In genomic region chr11:6120001-6120400, GRCm38 (mm10) we compare ENCODE assay signal across 22 mouse cellular contexts. TPM values are rescaled to one million over a fixed set of nuclear protein-coding genes. Genes with fewer than 3 reads are reported as not detected.
DNase-seq lines count a peak whose midpoint lies in the region; ATAC-seq and TF ChIP-seq lines count a peak whose summit lies in the region.
"Had no signal": no experiment of that assay in that cellular context is flagged by ENCODE, and none has a peak within 500 bp of the region (broad histone marks: within the 10 kb centered on the region; RNA-seq: fewer than 3 reads in every experiment).

No protein-coding gene starts in this region.

- TF ChIP-seq CTCF in hindbrain, postnatal 0 days (IDR thresholded peaks at IDR 0.05; ENCODE audit: low read depth) = no peak

- no peak overlapping the region for H3K4me2 ChIP-seq in hindbrain, postnatal 0 days (ENCODE audit: low read depth, low read length)
- H3K4me2 ChIP-seq in hindbrain, embryonic 11.5 days (replicated peaks; ENCODE audit: low read depth, low read length) = no peak overlapping the region
- H3K4me2 ChIP-seq: embryonic facial prominence, embryonic 12.5 days; embryonic facial prominence, embryonic 15.5 days; heart, embryonic 11.5 days; hindbrain, embryonic 13.5 days had no signal

- DNase-seq in cerebellum, adult 11 months = peak; percentile 37
- no peak for DNase-seq in cerebellum, postnatal 36 days
- DNase-seq in cerebellum, adult 9-10 months = peak; percentile 72
- no peak for DNase-seq in cerebellum, postnatal 4 days (ENCODE audit: low spot score in 2 of 2)
- no peak for DNase-seq in hindbrain, postnatal 0 days (ENCODE audit: low spot score)
- DNase-seq in hindbrain, embryonic 11.5 days (ENCODE audit: low spot score) = no peak
- DNase-seq in brain, adult 2 months (ENCODE audit: low read depth, low spot score) = peak; percentile 50
- DNase-seq in kidney, postnatal 4 days = no peak
- DNase-seq: adrenal gland, adult 8-10 months; gastrocnemius, postnatal 14 days; heart, adult 11 months; kidney, adult 18-20 months had no signal

- 79% methylated on average over 6 of the region's 6 CpGs for WGBS in hindbrain, postnatal 0 days
- 91% methylated on average over 6 of the region's 6 CpGs for WGBS in hindbrain, embryonic 11.5 days

- no peaks in the 10 kb centered on the region; the same call in 1 of the 2 replicates for H3K36me3 ChIP-seq in hindbrain, postnatal 0 days (ENCODE audit: insufficient read depth, low read length)
- no peaks in the 10 kb centered on the region for H3K36me3 ChIP-seq in hindbrain, embryonic 11.5 days (ENCODE audit: control insufficient read depth, insufficient read depth, low read length)

- no peak overlapping the region for H3K4me3 ChIP-seq in hindbrain, postnatal 0 days (ENCODE audit: low read length)
- H3K4me3 ChIP-seq in hindbrain, embryonic 11.5 days (ENCODE audit: low read depth, low read length) = no peak overlapping the region
- H3K4me3 ChIP-seq: embryonic facial prominence, embryonic 12.5 days; embryonic facial prominence, embryonic 15.5 days; gastrocnemius, adult 2 months; hindbrain, embryonic 13.5 days had no signal

- H3K27ac ChIP-seq in hindbrain, postnatal 0 days = 0 out of 2 replicates have a peak overlapping the region, but pooled peaks have one; percentile 9
- no peak overlapping the region for H3K27ac ChIP-seq in hindbrain, embryonic 11.5 days (ENCODE audit: low read depth, low read length)
- H3K27ac ChIP-seq: embryonic facial prominence, embryonic 12.5 days; embryonic facial prominence, embryonic 15.5 days; gastrocnemius, adult 2 months; hindbrain, embryonic 13.5 days had no signal

- H3K9ac ChIP-seq in hindbrain, postnatal 0 days (replicated peaks; ENCODE audit: low read length) = no peak overlapping the region
- no peak overlapping the region for H3K9ac ChIP-seq in hindbrain, embryonic 11.5 days (ENCODE audit: low read depth, low read length)
- H3K9ac ChIP-seq: embryonic facial prominence, embryonic 12.5 days; embryonic facial prominence, embryonic 15.5 days; forebrain, postnatal 0 days had no signal

- no peaks in the 10 kb centered on the region for H3K27me3 ChIP-seq in hindbrain, postnatal 0 days (ENCODE audit: insufficient read depth, low read length)
- no peaks in the 10 kb centered on the region for H3K27me3 ChIP-seq in hindbrain, embryonic 11.5 days (ENCODE audit: control insufficient read depth, insufficient read depth, low read length)
- H3K27me3 ChIP-seq: embryonic facial prominence, embryonic 12.5 days; embryonic facial prominence, embryonic 15.5 days; hindbrain, embryonic 13.5 days had no signal

- H3K9me3 ChIP-seq in hindbrain, postnatal 0 days (ENCODE audit: low read length) = no peaks in the 10 kb centered on the region
- no peaks in the 10 kb centered on the region for H3K9me3 ChIP-seq in hindbrain, embryonic 11.5 days (ENCODE audit: control insufficient read depth, low read length)
- H3K9me3 ChIP-seq: embryonic facial prominence, embryonic 12.5 days; embryonic facial prominence, embryonic 15.5 days; hindbrain, embryonic 13.5 days had no signal

- 0 out of 2 replicates have a peak, but pooled peaks cover 7% of the 10 kb centered on the region for H3K4me1 ChIP-seq in hindbrain, postnatal 0 days (ENCODE audit: insufficient read depth, low read length)
- H3K4me1 ChIP-seq in hindbrain, embryonic 11.5 days (replicated peaks; ENCODE audit: control insufficient read depth, insufficient read depth, low read length) = no peaks in the 10 kb centered on the region
- H3K4me1 ChIP-seq: embryonic facial prominence, embryonic 12.5 days; embryonic facial prominence, embryonic 15.5 days; hindbrain, embryonic 13.5 days had no signal

- no peak for ATAC-seq in hindbrain, postnatal 0 days
- no peak for ATAC-seq in hindbrain, embryonic 11.5 days (ENCODE audit: low FRiP score)
- ATAC-seq: activated CD4-positive, CD25-positive, alpha-beta regulatory T cell, adult 4 months; forebrain, embryonic 14.5 days; inflammation-experienced regulatory T-cells, adult 6 months; intestine, embryonic 16.5 days had no signal

RNA-seq across cellular contexts. Expression of gene Camk2b, which starts 53.8 kb away (rescaled TPM):
- 188 and 212 TPM in 2 replicates for total RNA-seq in hindbrain, postnatal 0 days (2014; rRNA removed)
- 160 and 165 TPM in 2 replicates for polyA plus RNA-seq in hindbrain, postnatal 0 days (2015; fragmentation: Nextera tagmentation; extraction: Ambion mirVana)
- 3.4 and 3.6 TPM in 2 replicates for polyA plus RNA-seq in hindbrain, embryonic 11.5 days (2014; fragmentation: Nextera tagmentation; extraction: Ambion mirVana)

Comparison
In these comparisons a context has a peak if more than half of its experiments do, and no peak if none do; other contexts are left out.
1. DNase-seq: peak in cerebellum, adult 11 months (single experiment), cerebellum, adult 9-10 months (single experiment) and brain, adult 2 months (single experiment); none in cerebellum, postnatal 36 days (0 of 2), cerebellum, postnatal 4 days (0 of 2), hindbrain, postnatal 0 days (single experiment), hindbrain, embryonic 11.5 days (single experiment) and kidney, postnatal 4 days (0 of 2).
2. RNA of gene Camk2b, which starts 53.8 kb away (polyA plus RNA-seq): 160 to 165 TPM in hindbrain, postnatal 0 days; 3.4 to 3.6 TPM in hindbrain, embryonic 11.5 days; every median in the first group is over 10 times any median in the second.